Mouse (Mus musculus) spleen, adult 2 months (tissue): ENCODE measurements around the gene Dnph1. TPM values are rescaled to one million over a fixed set of nuclear protein-coding genes. Genes with fewer than 3 reads are reported as not detected.

ENCODE experiments used
- DNase-seq, 2 experiments: peaks; one replicate each; pipeline versions ENCODE4 v3.0.0 to v3.0.0-alpha.2; 2012 to 2021; ENCODE audit warnings: low spot score in 2 of 2, low read depth in 1 of 2
- H3K27ac ChIP-seq: fragments of 200-500 bp; 2 replicates; pipeline ENCODE4 v1.5.1; 2012; ENCODE audit warnings: low read length, inconsistent platforms; ENCODE audit not compliant: insufficient read depth
- H3K27me3 ChIP-seq: fragments of 200-500 bp; 2 replicates; pipeline ENCODE4 v1.6.1; 2012; ENCODE audit warnings: mild to moderate bottlenecking, moderate library complexity, low read length, inconsistent platforms; ENCODE audit not compliant: control insufficient read depth, insufficient read depth
- H3K36me3 ChIP-seq: fragments of 200-500 bp; 2 replicates; pipeline ENCODE4 v1.6.1; 2012; ENCODE audit warnings: mild to moderate bottlenecking, low read length, inconsistent platforms; ENCODE audit not compliant: control insufficient read depth, insufficient read depth
- H3K4me1 ChIP-seq: fragments of 200-500 bp; 2 replicates; pipeline ENCODE4 v1.6.1; 2011; ENCODE audit warnings: inconsistent platforms; ENCODE audit not compliant: control insufficient read depth, insufficient read depth, insufficient read length
- H3K4me3 ChIP-seq: fragments of 200-500 bp; 2 replicates; pipeline ENCODE4 v1.5.1; 2011; ENCODE audit warnings: mild to moderate bottlenecking, inconsistent platforms; ENCODE audit not compliant: insufficient read depth, insufficient read length; ENCODE audit errors: extremely low read depth
- CTCF ChIP-seq: fragments of 200-500 bp; IDR thresholded peaks from 2 replicates; pipeline ENCODE4 v1.5.1; 2011; ENCODE audit warnings: mild to moderate bottlenecking, inconsistent platforms; ENCODE audit not compliant: insufficient read depth, insufficient read length, insufficient replicate concordance; ENCODE audit errors: extremely low read depth
- POLR2A ChIP-seq: fragments of 200-500 bp; IDR thresholded peaks from 2 replicates; pipeline ENCODE4 v1.6.1; 2011; ENCODE audit warnings: low read depth, low read length, inconsistent platforms
- WGBS: fragments of 180-500 bp; shearing (Covaris S2); methylation state at CpG from one replicate; pipeline ENCODE4 v1.1.7; 2018; 5-methylcytosine and 5-hydroxymethylcytosine counted together
- polyA plus RNA-seq: library from polyadenylated mRNA; depleted of rRNA; stranded (reverse); fragments of >200 nt; gene quantifications from 2 replicates; pipeline ENCODE4 v1.2.3, GENCODE M21; 2012

Gene Dnph1
- polyA plus RNA-seq, 1 experiment, result 2.3 TPM

DNA sequence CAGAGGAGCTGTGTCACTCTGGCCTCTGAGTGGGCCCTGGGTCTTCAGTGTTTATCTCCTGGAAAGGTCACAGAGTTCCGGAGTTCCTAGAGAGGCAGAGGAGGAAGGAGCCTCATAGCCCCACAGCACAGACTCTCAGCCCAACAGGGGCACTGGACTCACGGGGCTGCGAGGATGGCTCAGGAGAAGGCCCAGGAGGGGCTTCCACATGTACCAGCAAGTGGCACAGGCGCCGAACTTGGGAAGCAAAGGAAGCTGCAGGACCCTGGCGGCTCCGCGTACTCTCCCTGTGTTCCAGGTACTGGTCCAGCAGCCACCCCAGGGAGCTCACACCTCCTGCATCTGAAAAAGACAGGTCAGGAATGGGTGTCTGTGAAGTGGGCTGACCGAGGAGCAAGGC, 24.7 kb downstream of the Dnph1 start:
- no peak overlapping the region for H3K4me3 ChIP-seq
- H3K27me3 ChIP-seq, result no peaks in the 10 kb centered on the region
- no peak for DNase-seq
- H3K4me1 ChIP-seq, result no peaks in the 10 kb centered on the region
- WGBS, result 85% methylated on average over 9 of the region's 9 CpGs
- no peak overlapping the region for H3K27ac ChIP-seq
- TF ChIP-seq POLR2A (no peak), CTCF (no peak)
- H3K36me3 ChIP-seq, result no peaks in the 10 kb centered on the region

DNA sequence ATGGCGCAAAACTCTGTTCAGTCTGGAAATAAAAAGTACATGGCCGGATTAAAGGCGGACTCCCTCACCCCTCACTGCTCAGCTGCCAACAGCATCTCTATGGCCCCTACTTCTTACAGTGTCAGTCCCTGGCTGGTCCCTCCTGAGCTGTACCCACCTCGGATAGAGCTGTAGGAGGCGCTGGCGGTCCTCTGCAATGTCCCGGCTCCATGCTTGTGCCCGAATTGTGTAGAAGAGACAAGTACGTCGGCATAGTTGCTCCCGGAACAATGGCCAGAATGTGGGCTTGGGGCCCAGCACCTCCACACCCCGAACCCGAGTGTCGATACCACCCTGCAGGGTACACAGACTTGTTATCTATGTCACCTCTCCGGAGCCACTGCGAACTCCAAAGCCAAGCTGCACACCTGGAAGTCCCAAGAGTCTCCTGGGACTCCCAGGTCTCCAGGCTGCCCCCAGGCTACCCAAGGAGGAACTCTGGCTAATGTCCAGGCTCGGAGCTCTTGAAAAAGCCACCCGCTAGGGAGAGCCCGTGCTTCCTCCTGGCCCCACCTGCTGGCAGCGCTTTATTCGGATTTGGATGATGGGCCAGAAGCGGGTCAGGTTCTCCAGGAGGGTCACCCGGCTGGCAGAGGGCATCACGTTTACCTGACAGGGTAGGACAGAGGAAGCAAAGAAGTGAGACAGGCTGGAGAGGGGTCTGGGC, 25.6 kb downstream of the Dnph1 start:
- 78% methylated on average over 24 of the region's 24 CpGs for WGBS
- H3K36me3 ChIP-seq, result no peaks in the 10 kb centered on the region
- H3K4me3 ChIP-seq, result no peak overlapping the region
- no peak overlapping the region for H3K27ac ChIP-seq
- H3K4me1 ChIP-seq, result no peaks in the 10 kb centered on the region
- no peak for DNase-seq
- H3K27me3 ChIP-seq, result no peaks in the 10 kb centered on the region
- no peak for TF ChIP-seq CTCF
- TF ChIP-seq POLR2A, result no peak

DNA sequence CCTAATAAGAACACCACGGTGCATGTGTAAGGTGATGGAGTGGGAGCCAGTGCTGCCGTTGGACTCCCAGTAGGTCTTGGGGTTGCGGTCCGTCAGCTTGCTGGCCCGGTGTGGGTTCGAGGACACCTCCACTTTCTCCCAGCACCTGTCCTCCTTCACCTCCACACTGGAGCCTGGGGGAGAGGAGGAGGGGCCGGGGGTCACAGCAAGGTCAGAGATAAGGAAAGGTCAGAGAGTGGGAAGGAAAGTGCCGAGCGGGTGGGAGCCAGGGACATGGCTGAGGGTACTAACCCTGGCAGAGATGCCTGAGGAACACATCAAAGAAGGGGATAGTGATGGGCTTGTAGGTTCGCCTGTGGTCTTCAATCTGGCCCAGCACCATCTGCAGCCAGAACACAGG, 28.6 kb downstream of the Dnph1 start:
- H3K4me1 ChIP-seq, result no peaks in the 10 kb centered on the region
- no peak for TF ChIP-seq CTCF
- no peak for TF ChIP-seq POLR2A

DNA sequence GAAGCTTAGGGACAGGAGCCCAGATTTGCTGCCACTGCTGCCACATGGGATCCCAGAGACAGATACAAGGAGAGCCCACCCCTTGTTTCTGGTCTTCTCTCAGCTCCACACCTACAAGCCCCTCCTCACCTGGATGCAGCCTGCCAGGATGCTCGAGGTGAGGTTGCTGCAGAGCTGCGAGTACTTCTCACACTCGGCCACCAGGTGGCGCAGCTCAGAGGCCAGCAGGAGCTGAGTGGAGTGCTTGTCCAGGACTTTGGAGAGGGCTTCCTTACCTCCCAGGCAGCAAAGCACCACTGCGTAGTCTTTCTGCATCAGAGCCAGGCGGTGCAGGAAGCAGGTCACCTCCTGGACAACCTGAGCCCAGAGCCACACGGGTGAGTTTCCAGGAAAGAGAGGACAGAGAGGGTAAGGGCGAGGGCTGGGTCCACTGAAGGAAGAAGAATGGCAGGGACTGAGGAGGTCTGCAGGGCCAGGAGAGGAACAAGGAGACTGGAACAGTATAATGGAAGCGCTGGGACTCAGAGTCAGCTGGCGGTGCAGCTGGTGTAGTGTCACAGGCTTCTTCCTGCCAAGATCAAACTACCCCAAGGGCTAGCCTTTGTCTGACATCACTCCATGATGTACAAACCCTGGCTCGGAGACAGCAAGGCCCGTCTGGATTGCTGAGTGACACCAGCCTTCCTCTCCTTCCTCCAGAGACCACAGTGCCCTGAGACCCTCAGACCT, 29.2 kb downstream of the Dnph1 start:
- WGBS, result 60% methylated on average over 12 of the region's 12 CpGs
- no peaks in the 10 kb centered on the region for H3K27me3 ChIP-seq
- DNase-seq, result peak; percentile 21 to 45
- H3K36me3 ChIP-seq, result no peaks in the 10 kb centered on the region
- no peak overlapping the region for H3K4me3 ChIP-seq
- no peaks in the 10 kb centered on the region for H3K4me1 ChIP-seq
- no peak overlapping the region for H3K27ac ChIP-seq
- TF ChIP-seq POLR2A (no peak), CTCF (peak; percentile 90)

More for the DNA sequence above, 28.6 kb downstream of the Dnph1 start:
- no peak for DNase-seq
- no peaks in the 10 kb centered on the region for H3K27me3 ChIP-seq
- no peak overlapping the region for H3K4me3 ChIP-seq
- no peaks in the 10 kb centered on the region for H3K36me3 ChIP-seq
- H3K27ac ChIP-seq, result no peak overlapping the region
- WGBS, result 90% methylated on average over 10 of the region's 10 CpGs

DNA sequence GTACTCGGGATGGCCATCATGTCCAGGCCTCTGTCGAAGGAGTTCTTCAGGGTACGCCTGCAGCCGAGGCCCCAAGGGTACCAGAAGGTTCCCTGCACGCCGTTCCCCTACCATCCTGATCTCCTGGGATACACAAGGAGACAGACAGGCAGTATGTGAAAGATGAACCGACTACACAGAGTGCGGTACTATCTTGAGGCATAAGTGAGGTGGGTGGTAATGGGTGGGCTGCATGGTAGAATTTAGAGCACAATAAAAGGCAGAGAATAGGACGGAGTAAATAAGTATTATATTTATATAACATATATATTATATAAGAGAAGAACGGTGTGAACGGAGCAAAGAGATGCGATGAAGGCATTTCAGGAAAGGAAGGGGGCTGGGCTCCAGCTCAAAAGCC, 47.1 kb downstream of the Dnph1 start:
- Histone ChIP-seq H3K27me3 (no peaks in the 10 kb centered on the region), H3K36me3 (peaks cover 4% of the 10 kb centered on the region), H3K4me3 (no peak overlapping the region), H3K27ac (no peak overlapping the region), H3K4me1 (no peaks in the 10 kb centered on the region; the same call in none of the 2 replicates)
- TF ChIP-seq POLR2A, result no peak
- TF ChIP-seq CTCF, result no peak
- 91% methylated on average over 12 of the region's 12 CpGs for WGBS
- DNase-seq, result no peak

DNA sequence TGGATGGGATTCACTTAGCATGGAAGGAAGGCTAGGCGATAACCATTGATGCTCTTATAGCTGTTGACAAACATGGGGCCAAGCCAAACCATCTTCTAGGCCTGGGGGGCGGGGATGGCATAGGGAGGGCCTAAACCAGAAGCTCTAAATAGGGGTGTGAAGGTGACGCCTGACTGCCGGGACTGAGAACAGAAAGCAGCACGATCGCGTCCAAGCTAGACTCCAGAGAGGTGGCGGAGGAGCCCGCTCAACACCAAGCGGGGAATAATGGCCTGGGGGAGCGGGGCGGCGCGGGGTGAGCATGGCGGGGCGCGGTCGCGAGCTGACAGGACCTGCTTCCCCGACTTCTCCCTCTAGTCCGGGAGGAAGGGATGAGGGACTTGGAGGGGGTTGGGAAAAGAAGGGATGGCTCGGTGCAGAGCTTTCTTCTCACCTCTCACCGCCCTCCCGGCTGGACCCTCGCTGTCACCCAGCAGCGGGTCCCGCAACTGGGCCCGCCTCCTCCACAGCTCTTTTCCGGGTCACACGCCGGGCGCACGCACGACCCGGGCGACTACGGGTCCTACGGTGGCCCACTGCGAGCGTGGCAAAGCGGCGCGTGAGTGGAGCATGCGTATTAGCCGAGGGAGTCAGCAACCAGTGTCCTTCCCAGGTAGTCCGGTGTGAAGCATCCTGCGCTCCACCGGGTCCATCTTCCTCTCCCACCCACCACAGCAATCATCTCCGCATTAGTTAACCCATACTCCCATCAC, 49.5 kb downstream of the Dnph1 start, which contains the start of gene Cul9:
Gene Cul9, minus strand, starts transcription at position 576 of the 752 bp plus-strand sequence.
- no peak within 1 kb of the TSS for H3K27ac ChIP-seq

More for the DNA sequence above, 49.5 kb downstream of the Dnph1 start, which contains the start of gene Cul9:
- Histone ChIP-seq H3K36me3 (peaks cover 18% of the 10 kb centered on the region), H3K4me3 (peak within 1 kb of the TSS; percentile 62), H3K4me1 (no peaks in the 10 kb centered on the region; the same call in none of the 2 replicates), H3K27me3 (no peaks in the 10 kb centered on the region)
- WGBS, result 3% methylated on average over 49 of the region's 49 CpGs
- peak in 1 of 2 experiments; percentile 53 for DNase-seq
- TF ChIP-seq CTCF (no peak), POLR2A (no peak)
